Mouse (Mus musculus): ENCODE measurements around the gene Fam240a. TPM values are rescaled to one million over a fixed set of nuclear protein-coding genes. Genes with fewer than 3 reads are reported as not detected.

The Fam240a gene
- polyA plus RNA-seq, 1 experiment from 2014 or later: not detected

Small RNA genes lying within 50 kb of the gene (microRNA-seq; reads per million reads assigned to microRNA genes)
- not detected for gene Gm24269

Other genes starting within 250 kb of the Fam240a start
- gene Myl3, start 175.0 kb downstream of the Fam240a start, polyA plus RNA-seq (2015; fragmentation: Nextera tagmentation; extraction: Ambion mirVana): 0.39 and 0.48 TPM in 2 replicates
- gene Pth1r, start 169.7 kb downstream of the Fam240a start, polyA plus RNA-seq (2015; fragmentation: Nextera tagmentation; extraction: Ambion mirVana): 6.1 and 8.0 TPM in 2 replicates
- not detected in 2 replicates for gene Prss42, start 118.7 kb downstream of the Fam240a start, polyA plus RNA-seq (2015; fragmentation: Nextera tagmentation; extraction: Ambion mirVana)
- not detected in 2 replicates for gene Prss44, start 102.9 kb downstream of the Fam240a start, polyA plus RNA-seq (2015; fragmentation: Nextera tagmentation; extraction: Ambion mirVana)
- not detected in 2 replicates for gene Prss43, start 90.2 kb downstream of the Fam240a start, polyA plus RNA-seq (2015; fragmentation: Nextera tagmentation; extraction: Ambion mirVana)
- gene Prss45, start 82.3 kb downstream of the Fam240a start, polyA plus RNA-seq (2015; fragmentation: Nextera tagmentation; extraction: Ambion mirVana): 0.20 TPM in 1 of 2 replicates, not detected in the other
- gene Prss46, start 72.4 kb downstream of the Fam240a start, polyA plus RNA-seq (2015; fragmentation: Nextera tagmentation; extraction: Ambion mirVana): not detected in 2 replicates
- gene Prss50, start 58.9 kb downstream of the Fam240a start, polyA plus RNA-seq (2015; fragmentation: Nextera tagmentation; extraction: Ambion mirVana): 0.29 and 0.47 TPM in 2 replicates
- 2.5 and 2.7 TPM in 2 replicates for gene Als2cl, start 37.0 kb downstream of the Fam240a start, polyA plus RNA-seq (2015; fragmentation: Nextera tagmentation; extraction: Ambion mirVana)
- gene Tmie, start 36.7 kb downstream of the Fam240a start, polyA plus RNA-seq (2015; fragmentation: Nextera tagmentation; extraction: Ambion mirVana): 4.0 and 5.7 TPM in 2 replicates
- gene Tdgf1, start 29.3 kb upstream of the Fam240a start, polyA plus RNA-seq (2015; fragmentation: Nextera tagmentation; extraction: Ambion mirVana): not detected in 2 replicates
- 0.29 and 1.2 TPM in 2 replicates for gene Lrrc2, start 34.7 kb upstream of the Fam240a start, polyA plus RNA-seq (2015; fragmentation: Nextera tagmentation; extraction: Ambion mirVana)
- gene Rtp3, start 73.7 kb upstream of the Fam240a start, polyA plus RNA-seq (2015; fragmentation: Nextera tagmentation; extraction: Ambion mirVana): 0.20 TPM in 1 of 2 replicates, not detected in the other
- gene Ltf, start 102.4 kb upstream of the Fam240a start, polyA plus RNA-seq (2015; fragmentation: Nextera tagmentation; extraction: Ambion mirVana): 0.45 and 2.4 TPM in 2 replicates
- 1.2 and 1.4 TPM in 2 replicates for gene Ccrl2, start 140.7 kb upstream of the Fam240a start, polyA plus RNA-seq (2015; fragmentation: Nextera tagmentation; extraction: Ambion mirVana)
- 44.3 and 52.4 TPM in 2 replicates for gene Lrrfip2, start 200.7 kb upstream of the Fam240a start, polyA plus RNA-seq (2015; fragmentation: Nextera tagmentation; extraction: Ambion mirVana)

Measured in midbrain, embryonic 16.5 days (tissue).